Mouse (Mus musculus) small intestine, adult 2 months (tissue): ENCODE data around the gene Qrich2.

Experiments
- CTCF ChIP-seq: fragments of 200-500 bp; IDR thresholded peaks from 2 replicates; pipeline ENCODE4 v1.5.1; 2012; ENCODE audit warnings: low read depth, mild to moderate bottlenecking, control low read depth, inconsistent platforms, low read length, moderate library complexity, mixed read lengths; ENCODE audit not compliant: insufficient replicate concordance, insufficient read length; ENCODE audit errors: extremely low read depth
- POLR2A ChIP-seq: fragments of 200-500 bp; IDR thresholded peaks from 2 replicates; pipeline ENCODE4 v1.6.1; 2012; ENCODE audit warnings: low read depth, mild to moderate bottlenecking, control low read depth, inconsistent platforms, low read length, moderate library complexity

GRCm38 (mm10) chr11:116481776-116482175 is 15.7 kb upstream of the Qrich2 start:
- no peak for TF ChIP-seq CTCF
- TF ChIP-seq POLR2A = no peak
